Comparison of ENCODE assay signal across 10 mouse cellular contexts in genomic region chr11:76809450-76809849, GRCm38 (mm10). TPM values are rescaled to one million over a fixed set of nuclear protein-coding genes. Genes with fewer than 3 reads are reported as not detected.
A peak's percentile ranks its signal among the peaks of the same experiment; 100 is the strongest.
DNase-seq lines count a peak whose midpoint lies in the region; ATAC-seq and TF ChIP-seq lines count a peak whose summit lies in the region.
"Had no signal": no experiment of that assay in that cellular context is flagged by ENCODE, and none has a peak within 500 bp of the region (broad histone marks: within the 10 kb centered on the region; RNA-seq: fewer than 3 reads in every experiment).

No protein-coding gene starts in this region.

- peaks cover 39% of the 10 kb centered on the region for H3K36me3 ChIP-seq in forebrain, postnatal 0 days (ENCODE audit: insufficient read depth)
- H3K36me3 ChIP-seq in forebrain, embryonic 13.5 days (ENCODE audit: poor library complexity, severe bottlenecking), result peaks cover 44% of the 10 kb centered on the region
- peaks cover 2% of the 10 kb centered on the region; the same call in 1 of the 2 replicates for H3K36me3 ChIP-seq in midbrain, embryonic 11.5 days (ENCODE audit: control insufficient read depth, insufficient read depth, low read length)
- H3K36me3 ChIP-seq in midbrain, embryonic 13.5 days, result peaks cover 58% of the 10 kb centered on the region
- H3K36me3 ChIP-seq in heart, postnatal 0 days (replicated peaks; ENCODE audit: control insufficient read depth, insufficient read depth, low read length), result peaks cover 70% of the 10 kb centered on the region

- no peak overlapping the region for H3K4me2 ChIP-seq in forebrain, postnatal 0 days (ENCODE audit: low read depth)
- H3K4me2 ChIP-seq in forebrain, embryonic 13.5 days, result no peak overlapping the region
- no peak overlapping the region for H3K4me2 ChIP-seq in midbrain, embryonic 11.5 days
- no peak overlapping the region for H3K4me2 ChIP-seq in midbrain, embryonic 13.5 days (replicated peaks)
- no peak overlapping the region for H3K4me2 ChIP-seq in heart, postnatal 0 days (ENCODE audit: low read depth, low read length)
- H3K4me2 ChIP-seq: embryonic facial prominence, embryonic 13.5 days had no signal

- no peaks in the 10 kb centered on the region for H3K9me3 ChIP-seq in forebrain, postnatal 0 days (ENCODE audit: low read length)
- H3K9me3 ChIP-seq in forebrain, embryonic 13.5 days (replicated peaks), result no peaks in the 10 kb centered on the region
- H3K9me3 ChIP-seq in midbrain, embryonic 11.5 days (ENCODE audit: control insufficient read depth, low read length), result no peaks in the 10 kb centered on the region
- no peaks in the 10 kb centered on the region for H3K9me3 ChIP-seq in midbrain, embryonic 13.5 days
- no peaks in the 10 kb centered on the region for H3K9me3 ChIP-seq in heart, postnatal 0 days (replicated peaks; ENCODE audit: control insufficient read depth, low read length)
- H3K9me3 ChIP-seq: embryonic facial prominence, embryonic 13.5 days had no signal

- H3K9ac ChIP-seq in forebrain, postnatal 0 days, result 0 out of 2 replicates have a peak overlapping the region, but pooled peaks have one; percentile 3
- H3K9ac ChIP-seq in forebrain, embryonic 13.5 days, result no peak overlapping the region
- no peak overlapping the region for H3K9ac ChIP-seq in midbrain, embryonic 11.5 days (ENCODE audit: low read length)
- no peak overlapping the region for H3K9ac ChIP-seq in midbrain, embryonic 13.5 days (replicated peaks)
- no peak overlapping the region for H3K9ac ChIP-seq in heart, postnatal 0 days (replicated peaks; ENCODE audit: low read depth, low read length)
- H3K9ac ChIP-seq: embryonic facial prominence, embryonic 13.5 days had no signal

- 42% methylated on average over 3 of the region's 3 CpGs for WGBS in forebrain, postnatal 0 days
- 64% methylated on average over 3 of the region's 3 CpGs for WGBS in forebrain, embryonic 13.5 days
- 67% methylated on average over 3 of the region's 3 CpGs for WGBS in midbrain, embryonic 11.5 days
- 61% methylated on average over 3 of the region's 3 CpGs for WGBS in midbrain, embryonic 13.5 days
- 26% methylated on average over 3 of the region's 3 CpGs for WGBS in heart, postnatal 0 days

- TF ChIP-seq CTCF in forebrain, postnatal 0 days (IDR thresholded peaks at IDR 0.05; ENCODE audit: low read depth), result no peak
- TF ChIP-seq CTCF in heart, postnatal 0 days (IDR thresholded peaks at IDR 0.05; ENCODE audit: low read depth), result 0 out of 2 replicates have a peak, but pooled peaks have one; percentile 0

- H3K4me1 ChIP-seq in forebrain, postnatal 0 days (ENCODE audit: insufficient read depth), result 0 out of 2 replicates have a peak, but pooled peaks cover 4% of the 10 kb centered on the region
- H3K4me1 ChIP-seq in forebrain, embryonic 13.5 days, result no peaks in the 10 kb centered on the region
- H3K4me1 ChIP-seq in midbrain, embryonic 11.5 days (ENCODE audit: control insufficient read depth, insufficient read depth, low read length), result no peaks in the 10 kb centered on the region
- H3K4me1 ChIP-seq in midbrain, embryonic 13.5 days (replicated peaks), result no peaks in the 10 kb centered on the region
- peaks cover 10% of the 10 kb centered on the region for H3K4me1 ChIP-seq in heart, postnatal 0 days (ENCODE audit: control insufficient read depth, insufficient read depth)
- H3K4me1 ChIP-seq: embryonic facial prominence, embryonic 13.5 days had no signal

- peak overlapping the region; percentile 62; the same call in 1 of the 2 replicates for H3K27ac ChIP-seq in forebrain, postnatal 0 days (ENCODE audit: low read depth, low read length)
- H3K27ac ChIP-seq in forebrain, embryonic 13.5 days, result no peak overlapping the region
- H3K27ac ChIP-seq in midbrain, embryonic 11.5 days (ENCODE audit: low read depth, low read length), result no peak overlapping the region
- no peak overlapping the region for H3K27ac ChIP-seq in midbrain, embryonic 13.5 days
- peak overlapping the region; percentile 61 for H3K27ac ChIP-seq in heart, postnatal 0 days (ENCODE audit: low read depth)
- H3K27ac ChIP-seq: embryonic facial prominence, embryonic 13.5 days had no signal

- peak; percentile 59 for DNase-seq in forebrain, postnatal 0 days
- peak; percentile 37 for DNase-seq in midbrain, embryonic 11.5 days (ENCODE audit: low spot score, missing footprints)
- peak; percentile 42 for DNase-seq in heart, postnatal 0 days (ENCODE audit: low spot score)
- DNase-seq in lung, postnatal 36 days, result peak; percentile 37
- DNase-seq in spleen, postnatal 10 days (ENCODE audit: low spot score in 2 of 2), result no peak
- DNase-seq in embryo, embryonic 10 days (ENCODE audit: low spot score), result no peak
- DNase-seq: thymus, adult 18-20 months had no signal

- TF ChIP-seq EP300 in heart, postnatal 0 days (IDR thresholded peaks at IDR 0.05; ENCODE audit: low read depth), result no peak

- ATAC-seq in forebrain, postnatal 0 days, result peak; percentile 75
- no peak for ATAC-seq in forebrain, embryonic 13.5 days
- no peak for ATAC-seq in midbrain, embryonic 11.5 days (ENCODE audit: low FRiP score)
- no peak for ATAC-seq in midbrain, embryonic 13.5 days
- peak; percentile 72 for ATAC-seq in heart, postnatal 0 days (ENCODE audit: insufficient read depth, low read depth)

- no peaks in the 10 kb centered on the region for H3K27me3 ChIP-seq in forebrain, postnatal 0 days (ENCODE audit: insufficient read depth, low read length)
- no peaks in the 10 kb centered on the region for H3K27me3 ChIP-seq in forebrain, embryonic 13.5 days
- H3K27me3 ChIP-seq in midbrain, embryonic 11.5 days (ENCODE audit: control insufficient read depth, insufficient read depth, low read length), result no peaks in the 10 kb centered on the region
- H3K27me3 ChIP-seq in midbrain, embryonic 13.5 days, result no peaks in the 10 kb centered on the region
- H3K27me3 ChIP-seq in heart, postnatal 0 days (ENCODE audit: control insufficient read depth, insufficient read depth, low read length), result no peaks in the 10 kb centered on the region
- H3K27me3 ChIP-seq: embryonic facial prominence, embryonic 13.5 days had no signal

- no peak overlapping the region for H3K4me3 ChIP-seq in forebrain, postnatal 0 days (ENCODE audit: low read depth, low read length)
- H3K4me3 ChIP-seq in forebrain, embryonic 13.5 days, result no peak overlapping the region
- no peak overlapping the region for H3K4me3 ChIP-seq in midbrain, embryonic 11.5 days (ENCODE audit: low read depth, low read length)
- no peak overlapping the region for H3K4me3 ChIP-seq in midbrain, embryonic 13.5 days (replicated peaks)
- no peak overlapping the region for H3K4me3 ChIP-seq in heart, postnatal 0 days (ENCODE audit: low read depth, low read length)
- H3K4me3 ChIP-seq: embryonic facial prominence, embryonic 13.5 days had no signal

RNA-seq across cellular contexts. Expression of gene Cpd, which starts 37.4 kb away (rescaled TPM):
- total RNA-seq in forebrain, postnatal 0 days (2014; rRNA removed), result 35.5 and 44.0 TPM in 2 replicates
- polyA plus RNA-seq in forebrain, postnatal 0 days (2015; fragmentation: Nextera tagmentation; extraction: Ambion mirVana), result 3.9 and 5.6 TPM in 2 replicates
- polyA plus RNA-seq in forebrain, embryonic 13.5 days (2015; fragmentation: Nextera tagmentation; extraction: Ambion mirVana), result 5.1 and 5.2 TPM in 2 replicates
- polyA plus RNA-seq in midbrain, embryonic 11.5 days (2014; fragmentation: Nextera tagmentation; extraction: Ambion mirVana), result 14.4 and 16.5 TPM in 2 replicates
- 5.8 and 6.5 TPM in 2 replicates for polyA plus RNA-seq in midbrain, embryonic 13.5 days (2015; fragmentation: Nextera tagmentation; extraction: Ambion mirVana)
- 58.6 and 66.9 TPM in 2 replicates for total RNA-seq in heart, postnatal 0 days (2014; rRNA removed; ENCODE audit: low replicate concordance)
- polyA plus RNA-seq in heart, postnatal 0 days (2015; fragmentation: Nextera tagmentation; extraction: Ambion mirVana), result 7.6 and 8.6 TPM in 2 replicates

RNA-seq across cellular contexts. Expression of gene Gosr1, which starts 46.1 kb away (rescaled TPM):
- 25.4 and 35.0 TPM in 2 replicates for total RNA-seq in forebrain, postnatal 0 days (2014; rRNA removed)
- 21.5 and 22.0 TPM in 2 replicates for polyA plus RNA-seq in forebrain, postnatal 0 days (2015; fragmentation: Nextera tagmentation; extraction: Ambion mirVana)
- 22.8 and 23.9 TPM in 2 replicates for polyA plus RNA-seq in forebrain, embryonic 13.5 days (2015; fragmentation: Nextera tagmentation; extraction: Ambion mirVana)
- 29.1 and 29.3 TPM in 2 replicates for polyA plus RNA-seq in midbrain, embryonic 11.5 days (2014; fragmentation: Nextera tagmentation; extraction: Ambion mirVana)
- polyA plus RNA-seq in midbrain, embryonic 13.5 days (2015; fragmentation: Nextera tagmentation; extraction: Ambion mirVana), result 24.3 and 24.7 TPM in 2 replicates
- 15.3 and 35.4 TPM in 2 replicates for total RNA-seq in heart, postnatal 0 days (2014; rRNA removed; ENCODE audit: low replicate concordance)
- polyA plus RNA-seq in heart, postnatal 0 days (2015; fragmentation: Nextera tagmentation; extraction: Ambion mirVana), result 15.4 and 16.8 TPM in 2 replicates

Comparison
In these comparisons a context has a peak if more than half of its experiments do, and no peak if none do; other contexts are left out.
1. ATAC-seq: peak in forebrain, postnatal 0 days (single experiment) and heart, postnatal 0 days (single experiment); none in forebrain, embryonic 13.5 days (single experiment), midbrain, embryonic 11.5 days (single experiment) and midbrain, embryonic 13.5 days (single experiment).
2. H3K27ac ChIP-seq: peak in forebrain, postnatal 0 days (single experiment) and heart, postnatal 0 days (single experiment); none in forebrain, embryonic 13.5 days (single experiment), midbrain, embryonic 11.5 days (single experiment) and midbrain, embryonic 13.5 days (single experiment).
3. DNase-seq: peak in forebrain, postnatal 0 days (single experiment), midbrain, embryonic 11.5 days (single experiment), heart, postnatal 0 days (single experiment) and lung, postnatal 36 days (single experiment); none in spleen, postnatal 10 days (0 of 2) and embryo, embryonic 10 days (single experiment).